Mouse (Mus musculus) layer of hippocampus, postnatal 14 days (tissue): ENCODE measurements at regions not wholly inside any gene's neighbourhood (a gene's known extent, or its start where the extent isn't known, plus 50 kb on each side); places are given as distances from the start of the nearest gene placed in this dataset.
"Not testable (repeated sequence)": the region's sequence is repeated elsewhere in the genome, so short reads cannot be mapped to it uniquely, and the experiment has no call there.

Source experiments
- DNase-seq, 2 experiments: peaks; one replicate each; pipeline ENCODE4 v3.0.0; 2021 to 2022; ENCODE audit warnings: low spot score in 2 of 2, mixed read lengths in 1 of 2

GRCm38 (mm10) chr14:107214391-107214790 is 1108.4 kb downstream of the Trim52 start:
- no peak for DNase-seq

GRCm38 (mm10) chr14:107264182-107264581 is 1158.2 kb downstream of the Trim52 start:
- DNase-seq: no peak

- not testable (repeated sequence) for DNase-seq
Measured at GRCm38 (mm10) chr14:107280346-107280745, 1174.3 kb downstream of the Trim52 start.

GRCm38 (mm10) chr14:107329302-107329701 is 1223.3 kb downstream of the Trim52 start:
- DNase-seq: peak; percentile 14 to 77

GRCm38 (mm10) chr14:107340205-107340604 is 1234.2 kb downstream of the Trim52 start:
- DNase-seq: no peak

- DNase-seq: no peak
Measured at GRCm38 (mm10) chr14:107362788-107363187, 1256.8 kb downstream of the Trim52 start.
